Mouse (Mus musculus) testis, adult 2 months (tissue): ENCODE data around the gene Lmx1b.

Experiments
- CTCF ChIP-seq: fragments of 200-500 bp; IDR thresholded peaks from 2 replicates; pipeline ENCODE4 v1.5.1; 2012; ENCODE audit warnings: low read depth, mild to moderate bottlenecking, inconsistent platforms, low read length, moderate library complexity; ENCODE audit not compliant: control insufficient read depth, insufficient read depth, insufficient replicate concordance
- POLR2A ChIP-seq: fragments of 200-500 bp; IDR thresholded peaks from 2 replicates; pipeline ENCODE4 v1.6.1; 2012; ENCODE audit warnings: low read depth, mild to moderate bottlenecking, inconsistent platforms, low read length, moderate library complexity; ENCODE audit not compliant: control insufficient read depth

DNA sequence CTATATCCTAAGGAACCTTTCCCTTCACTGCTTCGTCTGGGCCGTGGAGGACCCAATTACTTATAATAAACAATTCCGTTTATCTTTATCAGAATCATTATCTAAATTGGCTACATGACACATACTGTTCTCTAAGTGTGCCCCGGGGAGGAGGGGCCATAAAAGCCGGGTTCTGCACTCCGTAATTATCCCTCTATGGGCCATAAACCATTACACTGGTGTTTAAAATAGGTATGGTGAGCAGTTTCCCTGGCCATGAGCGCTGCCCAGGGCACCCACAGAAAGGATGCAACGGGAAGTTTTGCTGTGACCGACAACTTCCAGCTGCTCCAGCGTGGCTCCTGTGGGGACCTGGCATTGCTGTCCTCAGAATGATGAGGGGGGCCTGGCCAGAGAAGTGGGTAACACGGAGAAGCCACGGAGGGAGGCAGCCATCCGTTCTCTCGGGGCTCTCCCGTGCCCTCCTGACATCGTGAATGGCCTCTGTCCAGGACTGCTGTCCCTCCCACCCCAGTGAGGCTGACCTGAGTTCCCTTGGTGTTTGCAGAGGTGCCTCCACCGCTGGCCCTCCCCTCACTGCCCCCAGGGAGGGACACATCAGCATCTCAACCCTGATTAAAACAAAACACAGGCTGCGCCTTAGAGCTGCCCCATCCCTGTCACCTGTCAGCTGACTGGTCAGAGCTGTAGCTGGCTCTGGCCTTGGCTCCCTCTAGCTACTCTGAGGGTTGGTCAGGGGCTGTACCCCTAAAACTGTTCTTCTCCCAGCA, 34.6 kb downstream of the Lmx1b start:
- no peak for TF ChIP-seq POLR2A
- TF ChIP-seq CTCF, result no peak
